Mouse (Mus musculus) midbrain, embryonic 11.5 days (tissue): ENCODE results near the gene Zmynd8. TPM values are rescaled to one million over a fixed set of nuclear protein-coding genes. Genes with fewer than 3 reads are reported as not detected.
A peak's percentile ranks its signal among the peaks of the same experiment; 100 is the strongest.

ENCODE experiments used
- ATAC-seq: fragments of 200-750 bp; cut with Nextera tagmentation; 2 replicates; pipeline ENCODE4 v1.8.0; 2017; ENCODE audit warnings: moderate TSS enrichment, moderate library complexity; ENCODE audit not compliant: low FRiP score
- DNase-seq: peaks from one replicate; pipeline ENCODE4 v3.0.0; 2015; ENCODE audit warnings: low spot score; ENCODE audit errors: missing footprints
- H3K27ac ChIP-seq: fragments of 300-500 bp; sonication (generic); 2 replicates; pipeline ENCODE4 v1.5.1; 2014; ENCODE audit warnings: low read depth, low read length
- H3K27me3 ChIP-seq: fragments of 300-500 bp; sonication (generic); 2 replicates; pipeline ENCODE4 v1.6.1; 2014; ENCODE audit warnings: mild to moderate bottlenecking, low read length, moderate library complexity, mixed read lengths; ENCODE audit not compliant: control insufficient read depth, insufficient read depth
- H3K36me3 ChIP-seq: fragments of 300-500 bp; sonication (generic); 2 replicates; pipeline ENCODE4 v1.6.1; 2014; ENCODE audit warnings: mild to moderate bottlenecking, low read length, moderate library complexity, mixed read lengths; ENCODE audit not compliant: control insufficient read depth, insufficient read depth
- H3K4me1 ChIP-seq: fragments of 300-500 bp; sonication (generic); 2 replicates; pipeline ENCODE4 v1.6.1; 2014; ENCODE audit warnings: low read length; ENCODE audit not compliant: control insufficient read depth, insufficient read depth
- H3K4me2 ChIP-seq: fragments of 300-500 bp; sonication (generic); 2 replicates; pipeline ENCODE4 v1.6.1; 2014; ENCODE audit warnings: mild to moderate bottlenecking, moderate library complexity
- H3K4me3 ChIP-seq: fragments of 300-500 bp; sonication (generic); 2 replicates; pipeline ENCODE4 v1.5.1; 2014; ENCODE audit warnings: low read depth, low read length
- H3K9ac ChIP-seq: fragments of 300-500 bp; sonication (generic); 2 replicates; pipeline ENCODE4 v1.6.1; 2014; ENCODE audit warnings: low read length
- H3K9me3 ChIP-seq: fragments of 300-500 bp; sonication (generic); 2 replicates; pipeline ENCODE4 v1.6.1; 2016; ENCODE audit warnings: low read length; ENCODE audit not compliant: control insufficient read depth
- WGBS: fragments of 180-500 bp; shearing (Covaris S2); extraction: QIAGEN DNeasy Blood & Tissue Kit; methylation state at CpG from one replicate; pipeline ENCODE4 v1.1.7; 2014; 5-methylcytosine and 5-hydroxymethylcytosine counted together
- polyA plus RNA-seq: library from polyadenylated mRNA; unstranded; fragments of >200 nt; fragmentation: Nextera tagmentation; extraction: Ambion mirVana; gene quantifications from 2 replicates; pipeline ENCODE4 v1.2.1, GENCODE M21; 2014

Gene Zmynd8
- polyA plus RNA-seq, 1 experiment from 2014 or later, result 45.6 TPM

DNA sequence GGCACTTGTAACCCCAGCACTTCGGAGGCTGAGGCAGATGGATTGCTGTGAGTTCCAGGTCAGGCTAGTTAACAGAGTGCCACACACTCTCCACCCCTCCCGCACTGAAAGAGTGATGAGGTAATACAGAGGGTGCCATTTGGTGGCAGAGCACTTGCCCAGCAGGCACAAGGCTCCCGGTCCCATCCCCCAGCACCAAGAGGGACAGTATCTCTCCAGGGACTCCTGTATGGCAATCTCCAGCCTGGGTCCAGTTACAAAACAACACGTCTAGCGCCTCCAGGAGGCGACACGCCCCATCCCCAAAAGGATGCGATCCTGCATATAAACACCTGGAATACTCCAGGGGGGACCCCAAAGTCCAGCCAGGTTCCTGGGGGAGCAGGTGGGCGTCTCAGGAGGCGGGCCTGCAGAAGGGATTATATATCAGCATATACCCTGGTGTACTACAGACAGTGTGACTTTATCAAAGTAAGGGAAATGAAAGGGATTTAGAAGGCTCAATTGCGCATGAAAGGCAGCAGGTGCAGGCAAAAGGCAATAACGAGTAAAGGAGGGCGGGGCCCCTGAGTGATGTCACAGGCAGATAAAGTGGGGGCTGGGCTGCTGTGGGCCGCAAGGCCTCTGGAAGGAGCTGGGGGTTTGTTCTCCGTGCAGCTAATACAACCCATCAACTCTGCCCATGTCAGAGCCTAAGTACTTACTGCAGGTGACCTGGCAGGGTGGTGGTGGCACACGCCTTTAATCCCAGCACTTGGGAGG, 44.4 kb downstream of the Zmynd8 start:
- H3K9ac ChIP-seq, result no peak overlapping the region
- H3K4me2 ChIP-seq, result no peak overlapping the region
- no peak for ATAC-seq
- no peaks in the 10 kb centered on the region for H3K9me3 ChIP-seq
- no peak overlapping the region for H3K4me3 ChIP-seq
- no peak for DNase-seq
- peaks cover 2% of the 10 kb centered on the region; the same call in 1 of the 2 replicates for H3K36me3 ChIP-seq
- 57% methylated on average over 16 of the region's 16 CpGs for WGBS
- peaks cover 39% of the 10 kb centered on the region for H3K4me1 ChIP-seq
- H3K27ac ChIP-seq, result no peak overlapping the region; the same call in 1 of the 2 replicates
- no peaks in the 10 kb centered on the region for H3K27me3 ChIP-seq

- ATAC-seq (no peak), DNase-seq (no peak)
- Histone ChIP-seq H3K9me3 (no peaks in the 10 kb centered on the region), H3K27ac (no peak overlapping the region), H3K4me1 (peaks cover 26% of the 10 kb centered on the region), H3K4me3 (no peak overlapping the region), H3K36me3 (peaks cover 2% of the 10 kb centered on the region; the same call in 1 of the 2 replicates), H3K9ac (no peak overlapping the region), H3K27me3 (no peaks in the 10 kb centered on the region), H3K4me2 (no peak overlapping the region)
- 87% methylated on average over 9 of the region's 9 CpGs for WGBS
These were observed 45.8 kb downstream of the Zmynd8 start for GRCm38 (mm10) chr2:165852896-165853633.

- no peak overlapping the region for H3K4me2 ChIP-seq
- ATAC-seq, result no peak
- H3K27me3 ChIP-seq, result no peaks in the 10 kb centered on the region
- no peaks in the 10 kb centered on the region for H3K9me3 ChIP-seq
- no peak overlapping the region for H3K4me3 ChIP-seq
- H3K4me1 ChIP-seq, result peaks cover 20% of the 10 kb centered on the region
- 88% methylated on average over 11 of the region's 11 CpGs for WGBS
- no peak overlapping the region for H3K27ac ChIP-seq
- no peak for DNase-seq
- no peak overlapping the region for H3K9ac ChIP-seq
- H3K36me3 ChIP-seq, result peaks cover 2% of the 10 kb centered on the region; the same call in 1 of the 2 replicates
These were observed 46.4 kb downstream of the Zmynd8 start for GRCm38 (mm10) chr2:165852453-165852852.

DNA sequence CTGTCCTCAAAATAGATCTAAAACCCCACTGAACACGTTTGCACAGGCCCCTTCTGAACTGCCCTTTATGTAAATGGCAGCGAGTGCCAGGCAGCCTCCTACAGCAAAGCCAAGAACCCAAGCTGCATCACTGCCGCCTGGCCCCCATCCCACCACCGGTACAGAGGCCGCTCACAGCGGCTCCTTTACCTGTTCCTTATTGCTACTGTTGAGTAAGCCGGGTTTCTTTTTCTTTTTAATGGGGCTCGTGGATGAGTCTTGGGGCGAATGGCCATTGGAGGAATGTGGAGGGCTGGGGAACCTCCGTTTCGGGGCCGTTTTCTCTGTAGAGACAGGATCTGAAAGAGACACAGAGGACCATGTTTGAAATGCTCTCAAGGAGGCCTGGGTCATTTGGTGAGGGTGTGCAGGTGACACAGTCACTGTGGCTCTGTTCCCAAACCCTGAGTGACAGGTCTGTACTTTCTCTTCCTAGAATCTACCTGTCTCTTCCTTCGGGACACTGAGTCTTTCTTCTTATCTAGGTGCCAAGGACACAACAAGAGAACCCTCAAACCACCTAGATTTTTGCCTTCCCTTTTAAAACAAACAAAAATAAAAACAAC, 46.9 kb downstream of the Zmynd8 start:
- Histone ChIP-seq H3K4me3 (no peak overlapping the region), H3K9ac (no peak overlapping the region), H3K36me3 (peaks cover 2% of the 10 kb centered on the region; the same call in 1 of the 2 replicates), H3K27me3 (no peaks in the 10 kb centered on the region), H3K9me3 (no peaks in the 10 kb centered on the region), H3K27ac (no peak overlapping the region), H3K4me1 (peaks cover 16% of the 10 kb centered on the region), H3K4me2 (no peak overlapping the region)
- ATAC-seq, result no peak
- DNase-seq, result no peak
- WGBS, result 92% methylated on average over 13 of the region's 13 CpGs

DNA sequence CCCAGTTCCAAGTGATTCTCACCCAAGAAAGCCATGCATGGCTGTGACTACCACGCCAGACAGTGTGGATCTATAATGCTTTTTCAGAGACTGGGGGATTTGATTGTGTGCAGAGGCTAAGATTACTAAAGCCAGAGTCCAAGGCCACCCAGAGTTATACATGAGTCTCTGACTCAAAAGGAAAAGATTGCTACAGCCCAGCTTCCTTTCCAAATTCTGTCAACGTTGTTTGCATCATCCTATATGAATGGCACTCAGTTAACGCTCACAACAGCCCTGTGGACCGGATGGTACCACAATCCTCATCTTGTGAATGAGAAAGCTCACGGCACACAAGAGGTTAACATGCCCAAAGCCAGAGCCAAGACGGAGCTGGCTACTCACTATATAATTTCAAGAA, 48.0 kb downstream of the Zmynd8 start:
- H3K9ac ChIP-seq, result no peak overlapping the region
- no peaks in the 10 kb centered on the region for H3K27me3 ChIP-seq
- peaks cover 8% of the 10 kb centered on the region for H3K36me3 ChIP-seq
- DNase-seq, result no peak
- peaks cover 11% of the 10 kb centered on the region for H3K4me1 ChIP-seq
- no peak overlapping the region for H3K27ac ChIP-seq
- no peak overlapping the region for H3K4me3 ChIP-seq
- H3K4me2 ChIP-seq, result no peak overlapping the region
- no peaks in the 10 kb centered on the region for H3K9me3 ChIP-seq
- WGBS, result 90% methylated on average over 6 of the region's 6 CpGs
- ATAC-seq, result no peak

- 54% methylated on average over 5 of the region's 5 CpGs for whole genome bisulfite sequencing
- Histone ChIP-seq H3K9ac (no peak overlapping the region), H3K4me1 (no peaks in the 10 kb centered on the region; the same call in none of the 2 replicates), H3K9me3 (no peaks in the 10 kb centered on the region), H3K36me3 (peaks cover 11% of the 10 kb centered on the region), H3K27me3 (no peaks in the 10 kb centered on the region), H3K27ac (no peak overlapping the region), H3K4me3 (no peak overlapping the region), H3K4me2 (no peak overlapping the region)
- no peak for DNase-seq
- ATAC-seq, result peak; percentile 35; the same call in 1 of the 2 replicates
These were observed 49.7 kb downstream of the Zmynd8 start for GRCm38 (mm10) chr2:165849129-165849528.

GRCm38 (mm10) chr2:165846787-165847186, 52.0 kb downstream of the Zmynd8 start:
- DNase-seq, result no peak
- ATAC-seq, result no peak
- no peaks in the 10 kb centered on the region for H3K9me3 ChIP-seq
- H3K27ac ChIP-seq, result no peak overlapping the region
- no peak overlapping the region for H3K4me3 ChIP-seq
- H3K36me3 ChIP-seq, result peaks cover 25% of the 10 kb centered on the region
- no peak overlapping the region for H3K9ac ChIP-seq
- WGBS, result 89% methylated on average over 8 of the region's 8 CpGs
- no peak overlapping the region for H3K4me2 ChIP-seq
- no peaks in the 10 kb centered on the region for H3K4me1 ChIP-seq
- H3K27me3 ChIP-seq, result no peaks in the 10 kb centered on the region

GRCm38 (mm10) chr2:165845490-165845889, 53.3 kb downstream of the Zmynd8 start:
- 94% methylated on average over 22 of the region's 22 CpGs for WGBS
- no peaks in the 10 kb centered on the region for H3K4me1 ChIP-seq
- no peaks in the 10 kb centered on the region for H3K27me3 ChIP-seq
- H3K36me3 ChIP-seq, result peaks cover 23% of the 10 kb centered on the region
- H3K27ac ChIP-seq, result no peak overlapping the region
- ATAC-seq, result no peak
- DNase-seq, result no peak
- no peak overlapping the region for H3K4me3 ChIP-seq
- no peak overlapping the region for H3K9ac ChIP-seq
- no peak overlapping the region for H3K4me2 ChIP-seq
- H3K9me3 ChIP-seq, result no peaks in the 10 kb centered on the region

DNA sequence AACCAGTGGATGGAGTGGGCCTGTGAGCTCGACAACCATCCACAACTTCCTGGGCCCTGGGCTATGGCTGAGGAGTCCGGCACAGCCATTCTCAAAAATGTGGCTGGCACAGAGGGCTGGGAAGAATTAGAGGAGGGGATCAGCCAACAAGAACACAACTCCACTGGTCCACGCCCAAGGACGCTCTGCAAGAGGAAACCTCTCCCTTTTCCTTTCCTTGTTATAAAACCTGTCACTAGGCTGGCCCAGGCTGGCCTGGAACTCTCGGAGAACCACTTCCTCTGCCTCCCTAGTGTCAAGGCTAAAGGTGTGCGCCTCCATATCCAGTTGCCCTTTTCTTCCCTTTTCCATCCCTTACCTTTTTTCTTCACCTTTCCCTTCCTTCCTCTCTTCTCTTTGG, 55.5 kb downstream of the Zmynd8 start:
- Histone ChIP-seq H3K4me3 (no peak overlapping the region), H3K4me1 (no peaks in the 10 kb centered on the region), H3K9me3 (no peaks in the 10 kb centered on the region), H3K36me3 (peaks cover 30% of the 10 kb centered on the region), H3K27me3 (no peaks in the 10 kb centered on the region), H3K9ac (no peak overlapping the region), H3K27ac (no peak overlapping the region), H3K4me2 (no peak overlapping the region)
- 95% methylated on average over 6 of the region's 6 CpGs for WGBS
- no peak for DNase-seq
- no peak for ATAC-seq
